Mouse (Mus musculus) intestine, embryonic 14.5 days (tissue): ENCODE data around the gene Tmem135. TPM values are rescaled to one million over a fixed set of nuclear protein-coding genes. Genes with fewer than 3 reads are reported as not detected.

Source experiments
- ATAC-seq: fragments of 200-750 bp; cut with Nextera tagmentation; replicated peaks from 2 replicates; pipeline ENCODE4 v1.8.0; 2017; ENCODE audit warnings: low read depth, moderate number of reproducible peaks, moderate TSS enrichment, moderate library complexity; ENCODE audit not compliant: low FRiP score, low TSS enrichment
- DNase-seq: peaks from one replicate; pipeline ENCODE4 v3.0.0-alpha.2; 2018; ENCODE audit warnings: low spot score
- H3K27ac ChIP-seq: fragments of 300-500 bp; sonication (generic); 2 replicates; pipeline ENCODE4 v1.5.1; 2014; ENCODE audit warnings: low read depth, mild to moderate bottlenecking, control low read depth
- H3K27me3 ChIP-seq: fragments of 300-500 bp; sonication (generic); replicated peaks from 2 replicates; pipeline ENCODE4 v1.6.1; 2014; ENCODE audit warnings: low read length, control low read depth; ENCODE audit not compliant: control insufficient read depth, insufficient read depth
- H3K36me3 ChIP-seq: fragments of 300-500 bp; sonication (generic); 2 replicates; pipeline ENCODE4 v1.6.1; 2014; ENCODE audit warnings: low read length, control low read depth; ENCODE audit not compliant: control insufficient read depth, insufficient read depth
- H3K4me1 ChIP-seq: fragments of 300-500 bp; sonication (generic); replicated peaks from 2 replicates; pipeline ENCODE4 v1.6.1; 2014; ENCODE audit warnings: low read length, control low read depth, mixed read lengths; ENCODE audit not compliant: control insufficient read depth, insufficient read depth
- H3K4me2 ChIP-seq: fragments of 300-500 bp; sonication (generic); 2 replicates; pipeline ENCODE4 v1.6.1; 2014; ENCODE audit warnings: low read length
- H3K4me3 ChIP-seq: fragments of 300-500 bp; sonication (generic); 2 replicates; pipeline ENCODE4 v1.5.1; 2014; ENCODE audit warnings: low read depth, low read length, control low read depth, mixed read lengths
- H3K9ac ChIP-seq: fragments of 300-500 bp; sonication (generic); 2 replicates; pipeline ENCODE4 v1.6.1; 2014; ENCODE audit warnings: mild to moderate bottlenecking, low read length
- H3K9me3 ChIP-seq: fragments of 300-500 bp; sonication (generic); 2 replicates; pipeline ENCODE4 v1.6.1; 2016; ENCODE audit warnings: low read length, control low read depth; ENCODE audit not compliant: control insufficient read depth
- WGBS: fragments of 180-500 bp; shearing (Covaris S2); extraction: QIAGEN DNeasy Blood & Tissue Kit; methylation state at CpG from one replicate; pipeline ENCODE4 v1.1.7; 2014; 5-methylcytosine and 5-hydroxymethylcytosine counted together
- polyA plus RNA-seq: library from polyadenylated mRNA; unstranded; fragments of >200 nt; fragmentation: Nextera tagmentation; extraction: Ambion mirVana; gene quantifications from 2 replicates; pipeline ENCODE4 v1.2.1, GENCODE M21; 2014

Tmem135 gene
- polyA plus RNA-seq, 1 experiment from 2014 or later: 30.4 TPM

- no peaks in the 10 kb centered on the region for H3K27me3 ChIP-seq
- WGBS: 89% methylated on average over 3 of the region's 3 CpGs
- H3K4me2 ChIP-seq: no peak overlapping the region
- no peaks in the 10 kb centered on the region for H3K9me3 ChIP-seq
- no peak overlapping the region for H3K9ac ChIP-seq
- peaks cover 6% of the 10 kb centered on the region for H3K4me1 ChIP-seq
- no peaks in the 10 kb centered on the region for H3K36me3 ChIP-seq
- no peak for ATAC-seq
- H3K27ac ChIP-seq: no peak overlapping the region
- H3K4me3 ChIP-seq: no peak overlapping the region
- DNase-seq: no peak
Measured at GRCm38 (mm10) chr7:89206165-89206564, 197.9 kb downstream of the Tmem135 start.

- WGBS: 94% methylated on average over 1 of the region's 1 CpGs
- DNase-seq: no peak
Measured at GRCm38 (mm10) chr7:89205402-89205801, 198.6 kb downstream of the Tmem135 start.

GRCm38 (mm10) chr7:89203144-89203543 is 200.9 kb downstream of the Tmem135 start:
- Histone ChIP-seq H3K4me2 (no peak overlapping the region), H3K4me3 (no peak overlapping the region), H3K36me3 (no peaks in the 10 kb centered on the region), H3K4me1 (no peaks in the 10 kb centered on the region), H3K9ac (no peak overlapping the region), H3K27me3 (no peaks in the 10 kb centered on the region), H3K9me3 (no peaks in the 10 kb centered on the region), H3K27ac (no peak overlapping the region)
- DNase-seq (no peak), ATAC-seq (no peak)
- WGBS: 85% methylated on average over 5 of the region's 5 CpGs

More at GRCm38 (mm10) chr7:89205402-89205801, 198.6 kb downstream of the Tmem135 start:
- Histone ChIP-seq H3K4me3 (no peak overlapping the region), H3K27me3 (no peaks in the 10 kb centered on the region), H3K4me1 (peaks cover 2% of the 10 kb centered on the region), H3K36me3 (no peaks in the 10 kb centered on the region), H3K4me2 (no peak overlapping the region), H3K9me3 (no peaks in the 10 kb centered on the region), H3K9ac (no peak overlapping the region), H3K27ac (no peak overlapping the region)
- no peak for ATAC-seq

GRCm38 (mm10) chr7:89201954-89202353 is 202.1 kb downstream of the Tmem135 start:
- Histone ChIP-seq H3K4me1 (no peaks in the 10 kb centered on the region), H3K4me3 (no peak overlapping the region), H3K4me2 (no peak overlapping the region), H3K9ac (no peak overlapping the region), H3K27ac (no peak overlapping the region), H3K36me3 (no peaks in the 10 kb centered on the region), H3K9me3 (no peaks in the 10 kb centered on the region), H3K27me3 (no peaks in the 10 kb centered on the region)
- no peak for DNase-seq
- ATAC-seq: no peak

GRCm38 (mm10) chr7:89198499-89198898 is 205.5 kb downstream of the Tmem135 start:
- H3K9ac ChIP-seq: no peak overlapping the region
- H3K36me3 ChIP-seq: no peaks in the 10 kb centered on the region
- 87% methylated on average over 4 of the region's 4 CpGs for WGBS
- ATAC-seq: no peak
- no peak for DNase-seq
- no peak overlapping the region for H3K27ac ChIP-seq
- H3K4me3 ChIP-seq: no peak overlapping the region
- H3K9me3 ChIP-seq: no peaks in the 10 kb centered on the region
- no peaks in the 10 kb centered on the region for H3K27me3 ChIP-seq
- H3K4me2 ChIP-seq: no peak overlapping the region
- peaks cover 2% of the 10 kb centered on the region; the same call in 1 of the 2 replicates for H3K4me1 ChIP-seq

- Histone ChIP-seq H3K4me3 (no peak overlapping the region), H3K27ac (0 out of 2 replicates have a peak overlapping the region, but pooled peaks have one; percentile 4), H3K36me3 (no peaks in the 10 kb centered on the region), H3K4me2 (no peak overlapping the region), H3K4me1 (peaks cover 5% of the 10 kb centered on the region), H3K9ac (no peak overlapping the region), H3K9me3 (no peaks in the 10 kb centered on the region), H3K27me3 (no peaks in the 10 kb centered on the region)
- DNase-seq (no peak), ATAC-seq (no peak)
- 37% methylated on average over 5 of the region's 5 CpGs for WGBS
Measured at GRCm38 (mm10) chr7:89193459-89193858, 210.6 kb downstream of the Tmem135 start.

- ATAC-seq: no peak
- DNase-seq: no peak
- peak overlapping the region; percentile 67 for H3K27ac ChIP-seq
- no peaks in the 10 kb centered on the region for H3K9me3 ChIP-seq
- H3K9ac ChIP-seq: no peak overlapping the region
- no peak overlapping the region for H3K4me3 ChIP-seq
- H3K36me3 ChIP-seq: no peaks in the 10 kb centered on the region
- 49% methylated on average over 4 of the region's 4 CpGs for WGBS
- peaks cover 17% of the 10 kb centered on the region for H3K4me1 ChIP-seq
- H3K4me2 ChIP-seq: no peak overlapping the region
- no peaks in the 10 kb centered on the region for H3K27me3 ChIP-seq
Measured at GRCm38 (mm10) chr7:89183928-89184327, 220.1 kb downstream of the Tmem135 start.

GRCm38 (mm10) chr7:89182943-89183342 is 221.1 kb downstream of the Tmem135 start:
- ATAC-seq (peak; percentile 68; the same call in 1 of the 2 replicates), DNase-seq (no peak)
- no peaks in the 10 kb centered on the region for H3K36me3 ChIP-seq
- H3K27ac ChIP-seq: no peak overlapping the region; the same call in 1 of the 2 replicates
- no peaks in the 10 kb centered on the region for H3K9me3 ChIP-seq
- WGBS: 25% methylated on average over 5 of the region's 5 CpGs
- peaks cover 17% of the 10 kb centered on the region for H3K4me1 ChIP-seq
- H3K4me3 ChIP-seq: no peak overlapping the region
- no peaks in the 10 kb centered on the region for H3K27me3 ChIP-seq
- no peak overlapping the region for H3K9ac ChIP-seq
- H3K4me2 ChIP-seq: no peak overlapping the region

- DNase-seq (no peak), ATAC-seq (no peak)
Measured at GRCm38 (mm10) chr7:89181285-89181684, 222.7 kb downstream of the Tmem135 start.

More at GRCm38 (mm10) chr7:89181285-89181684, 222.7 kb downstream of the Tmem135 start:
- H3K27me3 ChIP-seq: no peaks in the 10 kb centered on the region
- H3K27ac ChIP-seq: no peak overlapping the region
- 46% methylated on average over 1 of the region's 1 CpGs for WGBS
- H3K4me3 ChIP-seq: no peak overlapping the region
- H3K9ac ChIP-seq: no peak overlapping the region
- no peaks in the 10 kb centered on the region for H3K9me3 ChIP-seq
- H3K36me3 ChIP-seq: no peaks in the 10 kb centered on the region
- H3K4me2 ChIP-seq: no peak overlapping the region
- H3K4me1 ChIP-seq: peaks cover 17% of the 10 kb centered on the region
